Mouse (Mus musculus) neutrophil, adult 5-6 weeks (primary cell): ENCODE results near the gene Ccdc157. TPM values are rescaled to one million over a fixed set of nuclear protein-coding genes. Genes with fewer than 3 reads are reported as not detected.
"Not testable (repeated sequence)": the region's sequence is repeated elsewhere in the genome, so short reads cannot be mapped to it uniquely, and the experiment has no call there.

Source experiments
- ATAC-seq: fragments of 151-379, 151-347 bp; 2 replicates; pipeline ENCODE4 v1.8.0; 2017; ENCODE audit warnings: mild to moderate bottlenecking, moderate TSS enrichment; ENCODE audit not compliant: insufficient number of reproducible peaks, poor library complexity, low FRiP score, severe bottlenecking; ENCODE audit errors: extremely low read depth
- total RNA-seq: library from RNA; stranded (forward); fragments of 200-1000 nt; gene quantifications from 2 replicates; pipeline ENCODE4 v1.2.3, GENCODE M21; 2017

Ccdc157 gene
- total RNA-seq, 1 experiment from 2014 or later = 3.6 TPM

GRCm38 (mm10) chr11:4185480-4185879 is 25.4 kb upstream of the Ccdc157 start:
- ATAC-seq = not testable (repeated sequence)

GRCm38 (mm10) chr11:4184251-4184952 is 24.3 kb upstream of the Ccdc157 start:
- ATAC-seq = no peak

GRCm38 (mm10) chr11:4183511-4183910 is 23.4 kb upstream of the Ccdc157 start:
- ATAC-seq = no peak

GRCm38 (mm10) chr11:4182061-4182460 is 22.0 kb upstream of the Ccdc157 start:
- ATAC-seq = no peak

- ATAC-seq = no peak
Observed at GRCm38 (mm10) chr11:4177716-4178115, 17.6 kb upstream of the Ccdc157 start.

GRCm38 (mm10) chr11:4174586-4174985 is 14.5 kb upstream of the Ccdc157 start:
- no peak for ATAC-seq

GRCm38 (mm10) chr11:4166467-4167090 is 6.5 kb upstream of the Ccdc157 start:
- no peak for ATAC-seq

GRCm38 (mm10) chr11:4164701-4165100 is 4.6 kb upstream of the Ccdc157 start:
- no peak for ATAC-seq

- no peak for ATAC-seq
Observed at GRCm38 (mm10) chr11:4160758-4161480, 826 bp upstream of the Ccdc157 start.

- no peak for ATAC-seq
Observed at GRCm38 (mm10) chr11:4158676-4159075, 1.4 kb downstream of the Ccdc157 start.

GRCm38 (mm10) chr11:4155641-4156040 is 4.5 kb downstream of the Ccdc157 start:
- no peak for ATAC-seq

GRCm38 (mm10) chr11:4153694-4154093 is 6.4 kb downstream of the Ccdc157 start:
- no peak for ATAC-seq

- ATAC-seq = no peak
Observed at GRCm38 (mm10) chr11:4149886-4150285, 10.2 kb downstream of the Ccdc157 start.

GRCm38 (mm10) chr11:4148536-4149156 is 11.4 kb downstream of the Ccdc157 start:
- ATAC-seq = no peak

GRCm38 (mm10) chr11:4148120-4148519 is 12.0 kb downstream of the Ccdc157 start:
- ATAC-seq = no peak

- no peak for ATAC-seq
Observed at GRCm38 (mm10) chr11:4147098-4147497, 13.0 kb downstream of the Ccdc157 start.

- no peak for ATAC-seq
Observed at GRCm38 (mm10) chr11:4146381-4146780, 13.7 kb downstream of the Ccdc157 start.

- ATAC-seq = no peak
Observed at GRCm38 (mm10) chr11:4143281-4144062, 16.6 kb downstream of the Ccdc157 start.

- no peak for ATAC-seq
Observed at GRCm38 (mm10) chr11:4142352-4142751, 17.7 kb downstream of the Ccdc157 start.
